Mouse (Mus musculus): ENCODE measurements around the gene Slfn5.

GRCm38 (mm10) chr11:82908608-82908989 is 42.5 kb upstream of the Slfn5 start:
- no peak for TF ChIP-seq CTCF (IDR thresholded peaks at IDR 0.05; ENCODE audit: low read depth)
- TF ChIP-seq EP300 (optimal IDR thresholded peaks at IDR 0.05), result no peak

Data from stomach, postnatal 0 days (tissue).